Mouse (Mus musculus): Measurements from ENCODE around the gene Scel.

The Scel gene

DNA sequence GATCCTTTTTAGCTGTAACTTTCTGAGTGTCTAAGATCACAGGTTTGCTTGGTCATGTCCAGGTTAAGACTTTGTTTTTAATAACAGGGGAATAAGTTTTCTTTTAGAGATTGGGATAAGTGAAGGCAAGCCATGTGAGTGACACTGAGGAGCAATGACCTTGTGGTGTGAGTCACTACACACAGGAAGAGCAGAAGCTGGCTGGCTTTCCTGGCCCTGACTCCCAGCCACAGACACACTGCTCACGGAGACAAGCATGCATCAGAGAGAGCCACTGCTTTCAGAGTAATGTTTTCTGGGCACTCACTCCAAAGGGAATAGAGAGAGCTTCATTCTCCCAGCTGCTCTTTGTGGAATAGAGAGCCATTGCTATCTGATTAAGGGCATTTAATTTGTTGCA is 54.8 kb downstream of the Scel start:
- in situ Hi-C loops (cut with MboI, MseI): loop anchor here (5.0 kb wide), 1 partner anchor 39 kb away; no protein-coding TSS in a partner anchor

DNA sequence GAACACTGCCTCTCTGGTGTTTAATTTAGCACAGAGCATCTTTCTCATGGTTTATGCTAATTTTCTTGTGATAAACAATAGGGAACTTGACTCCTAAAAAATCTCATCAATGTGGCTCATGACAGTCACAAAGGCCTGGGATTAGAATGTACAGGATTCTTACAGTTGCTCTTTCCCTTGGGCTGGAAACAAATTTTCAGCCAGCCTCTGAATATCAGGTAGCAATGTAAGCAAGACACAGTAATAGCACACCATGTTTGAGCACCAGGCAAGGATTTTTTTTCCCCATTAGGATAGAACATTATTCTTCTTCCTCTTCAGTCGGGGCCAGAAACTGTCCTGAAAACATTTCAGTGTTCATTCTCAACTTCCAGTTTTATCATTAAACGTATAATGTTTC is 55.3 kb downstream of the Scel start:
- in situ Hi-C loops (cut with MboI, MseI): loop anchor here (5.0 kb wide), 1 partner anchor 39 kb away; no protein-coding TSS in a partner anchor

DNA sequence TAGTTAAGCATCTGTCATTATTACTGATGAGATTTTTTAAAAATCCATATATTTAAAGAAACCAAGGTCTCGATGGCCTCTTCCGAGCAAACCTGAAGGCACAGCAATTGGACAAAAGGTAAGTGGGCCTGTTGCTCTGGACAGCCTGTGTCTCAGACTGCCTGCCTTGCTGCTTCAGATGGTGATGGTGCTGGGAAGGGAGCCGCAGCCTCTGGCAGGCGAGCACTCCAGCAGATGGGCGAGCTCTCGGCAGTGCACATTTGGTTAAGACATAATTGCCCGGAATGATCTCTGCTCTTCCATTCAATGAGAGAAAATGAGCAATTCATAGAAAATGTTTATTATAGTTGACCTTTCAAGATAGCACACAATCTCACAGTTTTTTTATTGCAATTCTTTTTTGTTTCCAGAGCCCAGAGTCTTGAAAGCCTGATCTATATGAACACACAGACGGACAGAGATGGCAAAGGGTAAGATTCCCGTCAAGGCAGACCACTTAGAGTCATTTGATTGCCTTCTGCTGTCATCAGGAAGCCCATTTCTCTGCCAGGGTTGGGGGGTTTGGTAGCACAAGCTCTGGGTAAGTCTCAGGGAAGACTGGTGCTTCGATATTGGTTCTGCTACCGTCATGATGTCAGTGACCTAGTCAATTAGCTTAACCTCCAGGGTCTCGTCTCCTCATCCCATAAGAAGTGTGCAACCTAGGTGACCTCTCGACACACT is 58.6 kb downstream of the Scel start:
- in situ Hi-C loops (cut with MboI, MseI): loop anchor here (10.0 kb wide), 1 partner anchor 1607 kb away; no protein-coding TSS in a partner anchor

DNA sequence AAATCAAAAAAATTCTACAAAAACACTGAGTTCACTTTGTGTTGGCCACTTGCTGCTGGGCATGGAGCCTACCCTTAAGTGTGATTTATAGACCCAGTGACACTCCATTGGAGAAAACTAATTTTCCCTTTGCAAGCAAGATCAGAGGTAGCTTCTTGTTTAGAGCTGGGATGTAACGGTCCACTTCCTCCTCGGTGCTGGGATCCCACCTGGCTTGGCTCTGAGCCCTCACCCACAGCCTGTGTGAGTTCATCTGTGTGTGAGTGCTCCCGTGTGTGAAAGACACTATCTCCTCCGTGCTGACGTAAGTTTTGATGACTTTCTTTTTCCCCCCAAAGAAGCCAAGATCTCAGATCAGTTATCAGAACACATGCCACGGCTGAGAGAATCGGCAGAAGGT is 62.7 kb downstream of the Scel start:
- in situ Hi-C loops (cut with MboI, MseI): loop anchor here (10.0 kb wide), 1 partner anchor 1611 kb away; no protein-coding TSS in a partner anchor

GRCm38 (mm10) chr14:103577011-103577410 is 63.9 kb downstream of the Scel start:
- in situ Hi-C loops (cut with MboI, MseI): loop anchor here (10.0 kb wide), 1 partner anchor 1612 kb away; no protein-coding TSS in a partner anchor

DNA sequence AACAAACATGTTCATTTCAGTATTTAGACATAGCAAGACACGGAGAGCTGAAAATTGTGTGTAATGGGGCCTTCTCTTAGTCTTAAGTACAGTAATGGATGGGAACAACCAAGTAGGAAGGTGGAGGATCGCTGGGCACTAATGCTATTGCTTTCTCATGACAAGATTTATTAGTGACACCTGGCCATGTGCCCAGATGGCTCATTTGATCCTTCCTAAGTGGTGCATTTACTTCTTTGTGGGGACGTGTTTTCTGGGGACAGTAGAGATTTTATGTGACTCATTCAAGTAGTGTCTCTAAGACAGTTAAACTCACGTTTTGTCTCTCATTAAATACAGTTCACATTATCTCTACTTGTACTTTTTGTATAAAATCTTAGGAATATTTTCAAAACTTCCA is 73.5 kb downstream of the Scel start:
- in situ Hi-C loops (cut with MboI, MseI): no loop called here

GRCm38 (mm10) chr14:103587208-103587900 is 74.2 kb downstream of the Scel start:
- in situ Hi-C loops (cut with MboI, MseI): no loop called here

DNA sequence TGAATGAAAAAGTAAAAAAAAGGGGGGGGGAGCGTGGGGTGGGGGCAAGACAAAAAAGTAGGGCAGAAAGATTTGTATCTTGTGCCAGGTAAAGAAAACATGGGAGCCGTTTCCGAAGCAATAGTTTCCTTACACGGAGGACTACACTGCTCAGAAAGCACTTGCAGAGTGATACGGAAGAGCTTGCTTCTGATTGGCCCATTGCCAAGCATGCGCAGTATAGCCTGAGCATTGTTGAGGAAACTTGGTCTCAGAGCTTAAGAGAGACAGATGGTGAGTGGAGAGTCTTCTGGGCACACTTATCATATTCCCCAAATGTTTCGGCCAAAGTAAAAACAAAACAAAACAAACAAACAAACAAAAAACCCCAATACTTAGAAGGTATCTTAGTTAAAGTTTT is 76.7 kb downstream of the Scel start:
- in situ Hi-C loops (cut with MboI, MseI): no loop called here

DNA sequence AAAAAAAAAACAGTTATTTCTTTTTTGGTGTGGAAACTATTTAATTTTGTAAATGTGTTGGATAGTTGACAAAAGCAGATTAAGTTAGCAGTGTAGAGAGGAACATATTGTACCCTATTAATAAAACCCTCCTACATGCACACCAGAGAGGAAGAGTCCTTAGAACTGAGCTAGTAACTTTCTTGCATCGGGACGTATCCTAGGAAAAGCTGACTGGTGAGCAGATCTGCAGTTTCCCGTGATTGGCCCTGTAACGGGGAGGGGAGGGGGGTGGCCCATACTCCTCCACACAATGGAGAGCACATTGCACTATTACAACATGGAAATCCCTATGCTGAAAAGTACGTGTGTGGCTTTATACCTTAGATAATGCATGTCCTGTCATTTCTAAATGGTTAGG is 82.7 kb downstream of the Scel start:
- in situ Hi-C loops (cut with MboI, MseI): no loop called here

DNA sequence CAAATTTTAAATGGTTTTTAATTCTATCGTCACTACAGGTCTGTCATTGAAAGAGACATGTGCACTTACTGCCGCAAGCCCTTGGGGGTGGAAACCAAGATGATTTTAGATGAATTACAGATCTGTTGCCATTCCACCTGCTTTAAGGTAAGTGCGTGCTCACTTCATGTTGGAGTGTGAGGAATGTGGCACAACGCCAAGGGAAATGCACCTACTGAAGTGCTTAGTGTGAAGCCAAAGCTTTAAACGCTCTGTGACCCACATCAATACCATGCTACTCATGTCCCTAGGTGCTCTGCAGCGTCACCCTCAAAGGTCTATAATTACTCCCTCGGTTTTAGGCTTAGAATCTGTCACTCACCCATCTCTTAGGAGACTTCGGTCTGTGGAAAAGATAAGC is 94.9 kb downstream of the Scel start:
- in situ Hi-C loops (cut with MboI, MseI): loop anchor here (5.0 kb wide), 1 partner anchor 41 kb away; no protein-coding TSS in a partner anchor

GRCm38 (mm10) chr14:103613573-103614271 is 100.6 kb downstream of the Scel start:
- in situ Hi-C loops (cut with MboI, MseI): no loop called here

DNA sequence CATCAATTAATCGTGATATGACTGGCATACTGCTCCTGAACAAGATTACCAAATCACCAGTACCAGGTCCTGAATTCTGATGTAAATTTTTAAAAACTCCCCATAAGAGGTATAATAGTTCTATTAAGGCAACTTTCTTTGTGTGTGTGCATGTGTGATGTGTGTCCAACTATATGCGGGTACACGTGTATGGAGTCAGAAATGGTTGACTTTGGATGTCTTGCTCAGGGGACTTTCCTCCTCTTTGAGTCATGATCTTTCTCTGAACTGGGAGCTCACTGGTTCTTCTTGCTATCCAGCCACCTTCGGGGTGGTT is 101.1 kb downstream of the Scel start:
- in situ Hi-C loops (cut with MboI, MseI): no loop called here

GRCm38 (mm10) chr14:103619756-103620155 is 106.6 kb downstream of the Scel start:
- in situ Hi-C loops (cut with MboI, MseI): loop anchor here (5.0 kb wide), 1 partner anchor 43 kb away; no protein-coding TSS in a partner anchor

DNA sequence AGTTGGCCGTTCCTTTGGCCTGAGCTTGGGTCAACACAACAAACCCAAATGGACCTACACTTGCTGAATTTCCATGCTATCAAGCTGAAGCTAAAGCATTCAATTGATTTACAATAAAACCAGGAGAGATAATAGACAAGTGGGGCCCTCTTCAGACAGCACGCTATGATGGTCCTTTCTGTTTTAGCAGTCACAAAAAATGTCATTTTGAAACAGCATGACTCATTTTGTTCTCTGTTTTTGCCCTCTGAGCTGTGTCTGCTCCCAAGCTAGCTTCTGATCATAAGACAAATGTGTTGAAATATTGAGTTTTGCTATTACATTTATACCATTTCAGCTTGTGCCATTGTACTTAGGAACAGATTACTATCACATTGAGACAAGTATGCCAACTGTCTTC is 108.1 kb downstream of the Scel start:
- in situ Hi-C loops (cut with MboI, MseI): loop anchor here (5.0 kb wide), 1 partner anchor 41 kb away; no protein-coding TSS in a partner anchor

DNA sequence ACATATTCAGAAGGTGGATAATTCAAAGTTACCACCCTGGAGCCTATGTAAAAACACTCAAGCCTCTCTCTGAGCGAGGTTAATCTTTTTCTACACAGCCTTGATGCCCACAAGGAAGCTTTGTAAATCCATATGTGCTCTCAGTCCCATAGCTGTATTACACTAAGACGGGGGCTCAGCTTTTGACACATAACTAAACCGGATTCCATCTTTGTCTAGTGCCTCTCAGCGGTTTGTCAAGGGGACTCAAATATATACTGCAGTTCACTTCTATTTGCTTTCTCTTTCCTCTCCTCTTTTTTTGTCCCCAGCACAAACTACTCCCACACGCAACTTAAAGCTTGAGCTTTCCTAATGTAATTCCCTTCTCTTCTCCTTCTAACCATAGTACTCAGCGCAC is 113.0 kb downstream of the Scel start:
- in situ Hi-C loops (cut with MboI, MseI): no loop called here

DNA sequence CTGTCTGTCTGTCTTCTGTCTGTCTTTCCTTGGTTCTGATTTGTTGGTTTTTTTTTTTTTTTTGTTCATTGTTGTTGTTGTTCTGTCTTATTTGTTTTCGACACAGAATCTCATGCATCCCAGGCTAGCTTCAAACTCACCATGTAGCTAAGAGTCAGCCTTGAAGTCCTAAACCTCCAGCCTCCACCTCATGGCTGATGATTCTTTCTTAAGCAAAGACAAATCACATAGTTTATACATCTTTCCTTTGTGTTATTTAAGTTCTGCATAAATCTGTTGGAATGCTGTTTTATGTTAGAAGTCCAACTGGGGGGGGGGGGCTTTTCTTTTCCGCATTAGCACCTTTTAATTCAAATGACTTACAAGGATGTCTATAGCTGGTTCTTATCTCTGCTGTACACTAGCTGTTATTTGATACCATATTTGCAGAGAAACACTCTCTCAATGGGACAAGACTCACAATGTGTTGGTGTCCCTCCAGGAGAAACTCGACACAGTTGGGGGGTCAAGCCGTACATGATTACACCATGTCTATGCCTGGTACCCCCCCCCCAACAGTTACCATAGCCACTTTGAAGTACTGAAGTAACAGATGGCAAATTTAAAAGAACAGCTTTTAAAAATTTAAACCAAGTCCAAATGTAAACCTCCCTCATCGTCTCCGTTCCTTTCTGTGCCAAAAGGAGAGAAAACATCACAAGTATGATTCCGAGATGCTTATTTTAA is 116.7 kb downstream of the Scel start:
- in situ Hi-C loops (cut with MboI, MseI): loop anchor here (5.0 kb wide), 1 partner anchor 67 kb away; no protein-coding TSS in a partner anchor

DNA sequence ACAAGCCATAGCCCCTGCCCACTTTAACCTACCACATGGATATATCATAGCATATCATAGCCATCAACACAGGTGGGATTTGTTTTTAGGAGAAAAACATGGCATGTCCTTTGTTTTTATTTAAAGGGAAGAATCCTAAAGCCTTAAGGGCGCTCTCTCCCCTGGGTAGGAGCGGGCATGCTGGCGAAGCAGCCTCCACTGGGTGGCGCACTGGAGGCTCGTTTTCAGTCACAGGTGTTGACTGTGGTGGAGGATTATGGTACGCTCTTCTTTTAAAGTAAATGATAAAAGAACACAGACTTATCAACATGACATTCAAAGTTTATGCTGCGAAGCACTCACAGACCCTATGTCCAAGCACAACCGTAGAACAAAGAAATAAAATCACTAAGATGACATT is 117.4 kb downstream of the Scel start:
- in situ Hi-C loops (cut with MboI, MseI): loop anchor here (5.0 kb wide), 1 partner anchor 67 kb away; no protein-coding TSS in a partner anchor

- in situ Hi-C loops (cut with MboI, MseI): no loop called here
These were observed 130.8 kb downstream of the Scel start for GRCm38 (mm10) chr14:103643933-103644332.

GRCm38 (mm10) chr14:103647981-103648380 is 134.8 kb downstream of the Scel start:
- in situ Hi-C loops (cut with MboI, MseI): no loop called here

GRCm38 (mm10) chr14:103648623-103649255 is 135.6 kb downstream of the Scel start:
- in situ Hi-C loops (cut with MboI, MseI): no loop called here

- in situ Hi-C loops (cut with MboI, MseI): no loop called here
These were observed 136.2 kb downstream of the Scel start for GRCm38 (mm10) chr14:103649302-103649701.
